Mouse (Mus musculus) adrenal gland, adult 2 months (tissue): ENCODE measurements at regions not wholly inside any gene's neighbourhood (a gene's known extent, or its start where the extent isn't known, plus 50 kb on each side); places are given as distances from the start of the nearest gene placed in this dataset.

Experiments
- microRNA-seq, 2 experiments: library from miRNA; unstranded; fragments of <30 nt; microRNA quantifications; one replicate each; pipeline ENCODE4 v1.2.0; 2021

Small RNA genes in the stretch of these regions (microRNA-seq; reads per million reads assigned to microRNA genes)
- gene Mir124a-2, result 0 reads per million in 2 experiments
